Mouse (Mus musculus): ENCODE measurements around the gene Tbrg1. TPM values are rescaled to one million over a fixed set of nuclear protein-coding genes. Genes with fewer than 3 reads are reported as not detected.

Tbrg1 gene
- polyA plus RNA-seq, 1 experiment from 2014 or later = 137 TPM

Other genes starting within 250 kb of the Tbrg1 start
- gene Robo3, start 224.1 kb downstream of the Tbrg1 start, polyA plus RNA-seq (2014; fragmentation: Nextera tagmentation; extraction: Ambion mirVana) = 4.9 and 6.6 TPM in 2 replicates
- 32.8 and 33.0 TPM in 2 replicates for gene Msantd2, start 168.0 kb downstream of the Tbrg1 start, polyA plus RNA-seq (2014; fragmentation: Nextera tagmentation; extraction: Ambion mirVana)
- gene Esam, start 129.2 kb downstream of the Tbrg1 start, polyA plus RNA-seq (2014; fragmentation: Nextera tagmentation; extraction: Ambion mirVana) = 26.3 and 33.1 TPM in 2 replicates
- gene Vsig2, start 118.1 kb downstream of the Tbrg1 start, polyA plus RNA-seq (2014; fragmentation: Nextera tagmentation; extraction: Ambion mirVana) = 0.49 TPM in 1 of 2 replicates, not detected in the other
- gene Nrgn, start 104.4 kb downstream of the Tbrg1 start, polyA plus RNA-seq (2014; fragmentation: Nextera tagmentation; extraction: Ambion mirVana) = 1.9 and 3.4 TPM in 2 replicates
- gene Siae, start 101.6 kb downstream of the Tbrg1 start, polyA plus RNA-seq (2014; fragmentation: Nextera tagmentation; extraction: Ambion mirVana) = 5.8 and 8.0 TPM in 2 replicates
- 10.7 and 11.0 TPM in 2 replicates for gene Spa17, start 43.6 kb downstream of the Tbrg1 start, polyA plus RNA-seq (2014; fragmentation: Nextera tagmentation; extraction: Ambion mirVana)
- gene Panx3, start 11.9 kb upstream of the Tbrg1 start, polyA plus RNA-seq (2014; fragmentation: Nextera tagmentation; extraction: Ambion mirVana) = 0.08 and 0.56 TPM in 2 replicates
- not detected in 2 replicates for gene Olfr160, start 58.9 kb upstream of the Tbrg1 start, polyA plus RNA-seq (2014; fragmentation: Nextera tagmentation; extraction: Ambion mirVana)
- not detected in 2 replicates for gene Olfr874, start 87.8 kb upstream of the Tbrg1 start, polyA plus RNA-seq (2014; fragmentation: Nextera tagmentation; extraction: Ambion mirVana)
- not detected in 2 replicates for gene Olfr875, start 114.5 kb upstream of the Tbrg1 start, polyA plus RNA-seq (2014; fragmentation: Nextera tagmentation; extraction: Ambion mirVana)
- gene Olfr876, start 145.7 kb upstream of the Tbrg1 start, polyA plus RNA-seq (2014; fragmentation: Nextera tagmentation; extraction: Ambion mirVana) = not detected in 2 replicates
- gene Olfr877, start 197.0 kb upstream of the Tbrg1 start, polyA plus RNA-seq (2014; fragmentation: Nextera tagmentation; extraction: Ambion mirVana) = not detected in 2 replicates
- gene Olfr145, start 239.4 kb upstream of the Tbrg1 start, polyA plus RNA-seq (2014; fragmentation: Nextera tagmentation; extraction: Ambion mirVana) = 0.04 TPM in 1 of 2 replicates, not detected in the other